Mouse (Mus musculus): Measurements from ENCODE around the gene Adgrb3.

DNA sequence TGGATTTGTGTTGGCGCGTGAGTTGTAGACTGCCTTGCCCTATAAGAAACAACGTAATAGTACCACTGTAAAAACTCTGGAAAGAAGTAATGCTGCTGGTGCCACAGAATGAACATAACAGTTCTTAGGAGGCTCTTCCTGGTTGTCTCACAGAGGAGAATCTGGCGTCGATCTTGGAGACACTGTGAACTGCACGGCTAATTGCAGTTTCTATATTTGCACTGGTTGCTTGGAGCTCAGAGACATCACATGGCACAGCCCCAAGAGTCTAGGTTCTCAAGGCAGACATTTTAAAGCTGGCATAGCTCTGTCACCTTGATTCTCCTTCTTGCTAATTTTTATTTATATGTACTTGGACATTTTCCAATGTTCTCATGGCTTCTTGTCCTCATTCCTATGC, 769.3 kb downstream of the Adgrb3 start:
- TF ChIP-seq CTCF (IDR thresholded peaks at IDR 0.05; ENCODE audit: borderline replicate concordance, extremely low read depth, insufficient read depth, insufficient read length) (no peak), POLR2A (IDR thresholded peaks at IDR 0.05; ENCODE audit: borderline replicate concordance, extremely low read depth, insufficient read depth, insufficient read length, poor library complexity, severe bottlenecking) (no peak)

All from brain, embryonic 14.5 days (tissue).